Mouse (Mus musculus) forebrain, embryonic 16.5 days (tissue): Measurements from ENCODE around the gene Coro2a. TPM values are rescaled to one million over a fixed set of nuclear protein-coding genes. Genes with fewer than 3 reads are reported as not detected.

Experiments used
- ATAC-seq: fragments of 200-750 bp; cut with Nextera tagmentation; 2 replicates; pipeline ENCODE4 v1.8.0; 2017; ENCODE audit warnings: mild to moderate bottlenecking, moderate library complexity
- H3K27ac ChIP-seq: fragments of 300-500 bp; sonication (generic); 2 replicates; pipeline ENCODE4 v1.5.1; 2014; ENCODE audit warnings: low read length, control low read depth
- H3K27me3 ChIP-seq: fragments of 300-500 bp; sonication (generic); replicated peaks from 2 replicates; pipeline ENCODE4 v1.6.1; 2014; ENCODE audit warnings: low read length; ENCODE audit not compliant: control insufficient read depth, insufficient read depth
- H3K36me3 ChIP-seq: fragments of 300-500 bp; sonication (generic); 2 replicates; pipeline ENCODE4 v1.6.1; 2014; ENCODE audit not compliant: control insufficient read depth, insufficient read depth
- H3K4me1 ChIP-seq: fragments of 300-500 bp; sonication (generic); replicated peaks from 2 replicates; pipeline ENCODE4 v1.6.1; 2014; ENCODE audit warnings: low read length; ENCODE audit not compliant: control insufficient read depth, insufficient read depth
- H3K4me2 ChIP-seq: fragments of 300-500 bp; sonication (generic); 2 replicates; pipeline ENCODE4 v1.6.1; 2014; ENCODE audit warnings: mild to moderate bottlenecking, low read length, control low read depth
- H3K4me3 ChIP-seq: fragments of 300-500 bp; sonication (generic); replicated peaks from 2 replicates; pipeline ENCODE4 v1.5.1; 2014; ENCODE audit warnings: mild to moderate bottlenecking, low read length, control low read depth
- H3K9ac ChIP-seq: fragments of 300-500 bp; sonication (generic); replicated peaks from 2 replicates; pipeline ENCODE4 v1.6.1; 2014; ENCODE audit warnings: low read depth, low read length, control low read depth
- H3K9me3 ChIP-seq: fragments of 300-500 bp; sonication (generic); 2 replicates; pipeline ENCODE4 v1.6.1; 2016; ENCODE audit warnings: low read length; ENCODE audit not compliant: control insufficient read depth
- WGBS: fragments of 180-500 bp; shearing (Covaris S2); extraction: QIAGEN DNeasy Blood & Tissue Kit; methylation state at CpG from one replicate; pipeline ENCODE4 v1.1.7; 2014; 5-methylcytosine and 5-hydroxymethylcytosine counted together
- polyA plus RNA-seq: library from polyadenylated mRNA; unstranded; fragments of >200 nt; fragmentation: Nextera tagmentation; extraction: Ambion mirVana; gene quantifications from 2 replicates; pipeline ENCODE4 v1.2.1, GENCODE M21; 2015

Gene Coro2a
- polyA plus RNA-seq, 1 experiment from 2014 or later = 7.6 TPM

DNA sequence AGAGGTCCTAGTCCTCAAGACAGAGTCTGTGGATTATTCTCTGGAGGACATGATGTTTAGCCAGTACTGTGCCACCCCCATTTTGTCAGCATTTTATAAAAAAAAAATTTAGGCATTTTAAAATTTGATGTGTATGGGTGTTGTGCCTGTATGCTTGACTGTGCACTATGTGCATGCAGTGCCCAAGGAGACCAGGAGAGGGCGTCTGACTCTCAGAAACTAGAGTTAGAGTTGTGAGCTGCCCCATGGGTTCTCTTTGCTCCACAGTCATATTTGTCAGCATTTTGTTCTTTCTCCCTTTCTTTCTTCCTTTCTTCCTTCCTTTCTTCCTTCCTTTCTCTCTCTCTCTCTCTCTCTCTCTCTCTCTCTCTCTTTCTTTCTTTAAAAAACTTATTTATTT, 57.7 kb downstream of the Coro2a start:
- H3K9ac ChIP-seq = no peak overlapping the region
- no peaks in the 10 kb centered on the region for H3K36me3 ChIP-seq
- WGBS = 50% methylated on average over 1 of the region's 1 CpGs
- H3K4me1 ChIP-seq = no peaks in the 10 kb centered on the region
- H3K27ac ChIP-seq = no peak overlapping the region
- no peaks in the 10 kb centered on the region for H3K27me3 ChIP-seq
- no peaks in the 10 kb centered on the region for H3K9me3 ChIP-seq
- no peak overlapping the region for H3K4me2 ChIP-seq
- no peak overlapping the region for H3K4me3 ChIP-seq
- ATAC-seq = no peak

DNA sequence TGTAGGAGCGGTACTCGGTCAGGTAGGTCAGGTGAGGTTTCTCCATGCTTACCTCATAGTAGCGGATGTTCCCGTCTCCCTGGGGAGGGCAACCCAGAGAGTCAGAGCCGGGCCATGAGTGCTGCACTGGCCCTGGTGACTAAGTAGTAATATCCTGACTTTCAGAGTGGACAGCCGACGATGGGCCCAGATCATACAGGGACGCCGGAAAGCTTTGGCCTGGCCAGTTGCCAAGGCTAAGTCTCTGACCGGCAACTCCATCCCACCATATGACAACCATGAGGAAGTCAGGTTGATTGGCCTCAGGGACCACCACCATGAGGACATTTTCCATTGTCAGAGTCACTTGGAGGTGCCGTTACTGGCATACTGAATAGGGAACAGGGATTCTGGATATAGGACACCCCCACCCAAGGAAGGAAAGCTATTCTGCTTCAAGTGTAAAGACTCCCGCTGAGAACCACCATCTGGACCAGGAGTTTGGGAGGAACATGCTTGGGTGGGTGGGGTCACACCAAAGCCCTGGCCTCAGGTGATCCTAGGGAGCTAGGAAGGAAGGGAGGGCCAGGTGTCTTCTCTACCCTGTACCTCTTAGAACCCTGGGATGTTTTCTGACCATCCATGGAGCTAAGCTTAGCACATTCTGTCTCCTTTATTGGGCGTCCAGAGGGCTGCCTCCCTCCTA, 58.5 kb downstream of the Coro2a start:
- no peak overlapping the region for H3K27ac ChIP-seq
- H3K27me3 ChIP-seq = no peaks in the 10 kb centered on the region
- no peak overlapping the region for H3K9ac ChIP-seq
- 92% methylated on average over 13 of the region's 13 CpGs for WGBS
- H3K4me1 ChIP-seq = no peaks in the 10 kb centered on the region
- H3K36me3 ChIP-seq = no peaks in the 10 kb centered on the region
- H3K4me3 ChIP-seq = no peak overlapping the region
- no peak overlapping the region for H3K4me2 ChIP-seq
- no peak for ATAC-seq
- H3K9me3 ChIP-seq = no peaks in the 10 kb centered on the region

DNA sequence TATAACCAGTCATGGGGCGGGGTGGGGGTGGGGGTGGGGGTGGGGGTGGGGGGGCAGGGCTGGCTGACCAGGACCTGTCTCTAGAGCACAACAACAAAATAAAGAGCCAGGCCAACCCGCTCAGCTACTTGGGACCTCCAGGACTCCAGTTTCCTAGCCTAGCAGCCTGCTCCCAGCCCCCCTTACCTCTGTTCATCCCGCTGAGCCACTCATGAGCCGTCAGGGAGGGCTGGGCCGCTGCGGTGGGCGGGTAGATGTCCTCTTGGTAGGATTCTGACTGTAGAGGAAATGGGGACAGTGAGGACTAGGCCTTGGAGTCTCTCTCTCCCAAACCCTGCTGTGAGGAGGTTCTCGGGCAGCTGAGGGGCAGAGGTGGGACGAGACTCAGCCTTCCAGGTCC, 60.3 kb downstream of the Coro2a start:
- ATAC-seq = no peak
- H3K9me3 ChIP-seq = no peaks in the 10 kb centered on the region
- WGBS = 45% methylated on average over 9 of the region's 9 CpGs

DNA sequence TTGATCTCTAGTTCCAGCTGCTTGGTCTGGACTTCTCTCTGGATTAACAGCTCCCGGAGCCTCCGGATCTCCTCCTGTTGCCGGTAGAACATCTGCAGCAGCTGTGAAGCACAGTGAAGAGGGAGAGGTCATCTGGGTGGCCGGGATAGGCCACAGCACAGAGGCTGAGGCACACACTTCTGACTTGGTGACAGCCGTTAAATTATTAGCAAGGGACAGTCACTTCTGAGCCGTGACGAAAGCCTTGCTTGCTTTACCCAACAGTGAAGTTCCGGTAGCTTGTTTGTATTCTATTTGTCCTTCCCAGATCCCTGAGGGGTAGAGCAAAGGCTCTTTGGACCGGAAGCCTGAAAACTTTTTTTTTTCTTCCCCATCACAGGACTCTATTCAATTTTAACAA, 62.8 kb downstream of the Coro2a start:
- H3K4me2 ChIP-seq = no peak overlapping the region
- 75% methylated on average over 9 of the region's 9 CpGs for whole genome bisulfite sequencing
- ATAC-seq = no peak
- H3K27ac ChIP-seq = no peak overlapping the region
- H3K36me3 ChIP-seq = no peaks in the 10 kb centered on the region
- H3K4me3 ChIP-seq = no peak overlapping the region
- H3K4me1 ChIP-seq = peaks cover 12% of the 10 kb centered on the region
- no peak overlapping the region for H3K9ac ChIP-seq
- H3K9me3 ChIP-seq = no peaks in the 10 kb centered on the region
- H3K27me3 ChIP-seq = peaks cover 26% of the 10 kb centered on the region

More for the DNA sequence above, 60.3 kb downstream of the Coro2a start:
- Histone ChIP-seq H3K9ac (no peak overlapping the region), H3K27ac (no peak overlapping the region), H3K36me3 (no peaks in the 10 kb centered on the region), H3K27me3 (peaks cover 3% of the 10 kb centered on the region), H3K4me2 (no peak overlapping the region), H3K4me3 (no peak overlapping the region), H3K4me1 (no peaks in the 10 kb centered on the region)

DNA sequence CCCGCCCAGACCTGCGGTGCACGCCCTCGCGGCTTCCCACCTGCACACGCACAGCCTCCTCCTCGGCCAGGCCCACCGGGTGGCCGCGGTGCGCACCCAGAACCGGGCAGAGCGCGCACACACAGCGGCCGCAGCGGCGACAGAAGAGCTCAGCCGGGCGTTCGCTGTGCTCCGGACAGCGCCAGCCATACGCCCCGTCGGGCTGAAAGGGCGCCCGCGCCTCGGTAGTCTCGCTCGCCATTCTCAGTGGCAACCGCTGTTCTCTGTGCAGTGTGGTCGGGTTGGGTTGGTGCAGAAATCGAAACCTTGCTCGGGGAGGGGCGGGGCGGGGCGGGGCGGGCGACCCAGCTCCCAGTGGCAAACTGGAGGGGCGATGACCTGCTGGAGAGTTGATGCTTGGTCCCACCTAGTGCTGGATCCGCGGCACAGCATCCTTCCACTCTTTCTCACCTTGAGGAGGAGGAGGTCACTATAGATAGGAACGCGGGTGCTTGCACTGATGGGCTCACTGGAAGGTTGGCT, 66.1 kb downstream of the Coro2a start, which contains the start of gene Trim14:
Trim14 (minus strand) TSS at position 302 of the 522 bp plus-strand sequence.
- H3K4me3 ChIP-seq = peak within 1 kb of the TSS; percentile 45
- peaks cover 35% of the 10 kb centered on the region for H3K27me3 ChIP-seq
- under 1% methylated on average over 45 of the region's 46 CpGs for WGBS
- H3K9ac ChIP-seq = peak within 1 kb of the TSS; percentile 53
- no peaks in the 10 kb centered on the region for H3K36me3 ChIP-seq
- ATAC-seq = peak; percentile 47; the same call in 1 of the 2 replicates
- H3K27ac ChIP-seq = no peak within 1 kb of the TSS
- H3K9me3 ChIP-seq = no peaks in the 10 kb centered on the region
- H3K4me2 ChIP-seq = peak within 1 kb of the TSS; percentile 62
- H3K4me1 ChIP-seq = peaks cover 12% of the 10 kb centered on the region

DNA sequence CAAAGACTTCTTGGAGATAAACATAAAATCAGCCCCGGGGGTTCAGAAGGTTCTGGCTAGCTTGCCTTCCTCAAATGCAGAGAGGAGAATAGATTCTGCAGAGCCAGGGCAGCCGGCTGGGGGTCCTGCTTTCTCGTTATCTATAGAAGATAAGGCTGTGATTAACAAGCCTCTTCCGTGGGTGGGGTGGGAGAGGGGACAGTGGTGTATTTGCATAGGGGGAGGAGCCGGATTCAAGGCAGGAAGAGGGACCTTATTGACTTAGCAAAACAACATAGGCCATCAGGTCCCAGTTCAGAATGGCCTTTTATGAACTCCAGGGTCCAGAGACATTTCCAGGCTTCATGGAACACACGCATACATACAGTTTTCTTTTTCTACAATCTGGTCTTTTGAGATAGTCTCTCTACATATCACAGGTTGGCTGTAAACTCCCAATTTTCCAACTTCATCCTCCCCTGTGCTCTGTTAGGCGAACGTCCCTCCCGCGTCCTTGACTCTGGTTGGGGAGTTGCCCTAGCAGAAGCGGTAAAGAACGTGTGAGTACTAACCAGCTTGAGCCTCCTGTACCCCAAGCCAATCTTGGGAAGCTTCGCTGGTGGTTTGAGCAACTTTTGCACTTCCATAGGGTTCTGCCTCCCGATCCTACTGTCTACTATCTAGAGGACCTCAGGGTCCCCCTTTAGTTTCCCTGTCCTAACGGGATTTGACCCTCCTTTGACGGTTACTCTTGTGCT, 66.7 kb downstream of the Coro2a start:
- Histone ChIP-seq H3K4me1 (peaks cover 12% of the 10 kb centered on the region), H3K27me3 (peaks cover 35% of the 10 kb centered on the region), H3K27ac (no peak overlapping the region), H3K9ac (peak overlapping the region; percentile 53), H3K9me3 (no peaks in the 10 kb centered on the region), H3K4me2 (peak overlapping the region; percentile 62), H3K4me3 (peak overlapping the region; percentile 45), H3K36me3 (no peaks in the 10 kb centered on the region)
- ATAC-seq = no peak
- WGBS = 6% methylated on average over 16 of the region's 16 CpGs

DNA sequence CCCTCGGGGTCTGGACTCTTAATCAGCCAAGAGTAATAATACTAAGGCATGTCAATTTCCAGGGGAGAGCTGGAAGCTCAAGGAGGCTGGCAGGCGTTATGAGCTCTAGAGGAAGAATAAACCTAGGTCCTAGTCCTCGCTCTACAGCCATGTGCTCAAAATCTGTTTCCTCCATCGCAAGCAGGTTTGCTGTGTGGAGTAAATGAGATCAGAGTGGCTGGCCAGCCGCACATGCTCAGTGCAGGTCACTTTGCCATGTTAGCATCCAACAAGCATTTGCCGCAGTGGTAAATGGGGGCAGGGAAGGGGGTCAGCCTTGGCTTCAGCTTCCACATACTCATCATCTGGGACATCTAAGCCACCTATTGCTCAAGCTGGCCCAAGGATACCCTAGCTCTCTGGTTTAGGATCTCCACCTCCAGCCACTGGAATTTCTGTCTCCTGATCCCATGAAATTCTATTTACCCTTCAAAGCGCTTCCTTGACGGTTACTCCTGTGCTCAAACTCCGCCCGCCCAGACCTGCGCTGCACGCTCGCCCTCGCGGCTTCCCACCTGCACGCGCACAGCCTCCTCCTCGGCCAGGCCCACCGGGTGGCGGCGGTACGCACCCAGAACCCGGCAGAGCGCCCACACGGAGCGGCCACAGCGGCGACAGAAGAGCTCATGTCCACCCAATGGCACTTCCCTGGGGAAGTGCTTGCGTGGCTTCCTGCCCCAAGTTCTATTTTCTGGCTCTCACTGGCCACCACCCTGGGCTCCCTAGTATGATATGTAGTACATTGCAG, 67.9 kb downstream of the Coro2a start:
- ATAC-seq = no peak
- peaks cover 35% of the 10 kb centered on the region for H3K27me3 ChIP-seq
- H3K4me3 ChIP-seq = peak overlapping the region; percentile 17; the same call in 1 of the 2 replicates
- peak overlapping the region; percentile 42 for H3K4me2 ChIP-seq
- WGBS = 13% methylated on average over 29 of the region's 29 CpGs
- H3K4me1 ChIP-seq = peaks cover 12% of the 10 kb centered on the region
- H3K36me3 ChIP-seq = no peaks in the 10 kb centered on the region
- H3K9me3 ChIP-seq = no peaks in the 10 kb centered on the region
- H3K9ac ChIP-seq = no peak overlapping the region
- no peak overlapping the region for H3K27ac ChIP-seq

DNA sequence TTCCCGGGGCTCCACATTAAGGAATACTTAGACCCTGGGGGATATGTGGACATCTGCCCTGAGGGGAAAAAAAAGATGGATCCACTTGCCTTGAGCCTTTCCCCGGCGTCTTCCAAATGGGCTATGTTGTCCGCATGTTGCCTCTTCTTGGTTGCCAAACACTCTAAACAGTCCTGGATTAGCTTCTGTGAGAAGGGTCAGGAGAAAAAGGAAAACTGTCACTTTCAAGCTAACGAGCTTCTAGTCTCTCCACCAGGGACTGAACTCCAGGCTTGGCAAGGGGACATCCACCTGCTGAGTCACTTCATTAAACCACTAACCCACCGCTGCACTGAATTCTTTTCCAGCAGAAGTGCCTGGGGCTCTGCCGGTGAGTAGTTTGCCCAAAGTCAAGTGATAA, 69.1 kb downstream of the Coro2a start:
- no peak overlapping the region for H3K27ac ChIP-seq
- peaks cover 12% of the 10 kb centered on the region for H3K4me1 ChIP-seq
- no peak for ATAC-seq
- H3K4me2 ChIP-seq = no peak overlapping the region
- no peaks in the 10 kb centered on the region for H3K36me3 ChIP-seq
- H3K4me3 ChIP-seq = no peak overlapping the region
- no peaks in the 10 kb centered on the region for H3K9me3 ChIP-seq
- H3K9ac ChIP-seq = no peak overlapping the region
- H3K27me3 ChIP-seq = peaks cover 35% of the 10 kb centered on the region
- WGBS = 53% methylated on average over 7 of the region's 7 CpGs

DNA sequence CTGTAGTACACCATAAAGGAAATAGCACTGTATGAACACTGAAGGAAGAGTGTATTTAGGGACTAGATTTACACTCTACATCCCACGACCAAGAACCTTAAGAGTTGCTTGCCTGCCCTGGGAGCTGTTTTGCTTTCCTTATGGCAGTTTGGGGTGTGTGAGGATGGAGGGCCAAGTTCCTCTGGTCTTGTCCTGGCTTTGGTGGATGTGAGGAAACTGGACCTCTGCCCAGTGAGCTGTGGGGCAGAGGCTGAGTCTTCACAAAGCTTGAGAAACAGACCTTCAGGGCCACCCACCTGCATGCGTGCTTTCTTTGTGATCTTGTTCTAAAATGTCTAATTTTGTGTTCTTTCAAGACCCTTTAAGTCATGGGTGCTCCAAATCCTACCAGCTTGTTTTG, 69.5 kb downstream of the Coro2a start:
- no peak overlapping the region for H3K27ac ChIP-seq
- peaks cover 33% of the 10 kb centered on the region for H3K27me3 ChIP-seq
- H3K4me3 ChIP-seq = no peak overlapping the region
- H3K4me1 ChIP-seq = peaks cover 12% of the 10 kb centered on the region
- ATAC-seq = no peak
- 81% methylated on average over 2 of the region's 2 CpGs for WGBS
- H3K9me3 ChIP-seq = no peaks in the 10 kb centered on the region
- H3K36me3 ChIP-seq = no peaks in the 10 kb centered on the region
- H3K4me2 ChIP-seq = no peak overlapping the region
- no peak overlapping the region for H3K9ac ChIP-seq
